Mouse (Mus musculus): ENCODE results near the gene Aldh3a1. TPM values are rescaled to one million over a fixed set of nuclear protein-coding genes. Genes with fewer than 3 reads are reported as not detected.

Aldh3a1 gene
- polyA plus RNA-seq, 1 experiment from 2014 or later = not detected

DNA sequence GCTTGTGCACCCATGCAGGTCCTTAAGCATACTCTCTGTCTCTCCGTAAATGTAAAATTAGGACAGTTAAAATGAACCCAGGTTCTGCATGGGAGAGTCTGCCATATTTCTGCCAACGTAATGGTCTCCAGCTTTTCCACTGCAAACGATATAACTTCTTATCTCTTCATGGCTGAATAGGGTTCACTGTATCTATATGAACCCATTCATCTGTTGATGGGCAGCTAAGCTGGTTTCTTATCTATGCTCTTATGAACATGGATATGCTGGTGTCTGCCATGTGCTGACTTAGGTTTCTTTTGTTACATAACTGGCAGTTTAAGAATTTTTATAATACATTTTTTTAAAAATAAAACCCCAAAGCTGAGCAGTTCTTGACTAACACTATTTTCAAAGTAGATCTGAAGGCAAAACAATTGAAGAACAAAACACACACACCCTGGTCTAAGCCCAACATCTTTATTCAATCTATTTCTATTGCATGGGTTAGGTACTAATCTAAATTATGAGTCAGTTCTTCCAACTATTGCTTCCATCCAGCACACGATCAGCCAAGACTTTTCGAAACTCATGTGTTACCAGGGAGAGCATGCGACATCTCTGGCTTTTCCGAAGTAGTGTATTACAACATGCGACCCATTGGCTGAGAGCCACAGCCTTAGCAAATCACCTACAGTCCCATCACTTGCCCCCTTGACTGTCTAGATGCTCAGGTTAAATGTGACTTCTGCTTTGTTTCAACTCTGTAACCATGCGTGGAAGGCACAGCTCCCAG is 15.8 kb downstream of the Aldh3a1 start:
- no peaks in the 10 kb centered on the region for H3K9me3 ChIP-seq (ENCODE audit: control insufficient read depth, low read length)
- H3K4me2 ChIP-seq = no peak overlapping the region
- no peak overlapping the region for H3K9ac ChIP-seq (ENCODE audit: low read depth, low read length)
- DNase-seq (ENCODE audit: low spot score) = no peak
- no peak overlapping the region for H3K4me3 ChIP-seq (ENCODE audit: low read depth, low read length)
- peaks cover 2% of the 10 kb centered on the region; the same call in 1 of the 2 replicates for H3K4me1 ChIP-seq (replicated peaks; ENCODE audit: control insufficient read depth, insufficient read depth, low read length)
- 79% methylated on average over 9 of the region's 9 CpGs for WGBS
- no peak for ATAC-seq (replicated peaks; ENCODE audit: low FRiP score)
- no peaks in the 10 kb centered on the region for H3K27me3 ChIP-seq (replicated peaks; ENCODE audit: control insufficient read depth, insufficient read depth, low read length)
- H3K27ac ChIP-seq (ENCODE audit: low read depth, low read length) = no peak overlapping the region
- H3K36me3 ChIP-seq (ENCODE audit: control insufficient read depth, insufficient read depth, low read length) = no peaks in the 10 kb centered on the region

DNA sequence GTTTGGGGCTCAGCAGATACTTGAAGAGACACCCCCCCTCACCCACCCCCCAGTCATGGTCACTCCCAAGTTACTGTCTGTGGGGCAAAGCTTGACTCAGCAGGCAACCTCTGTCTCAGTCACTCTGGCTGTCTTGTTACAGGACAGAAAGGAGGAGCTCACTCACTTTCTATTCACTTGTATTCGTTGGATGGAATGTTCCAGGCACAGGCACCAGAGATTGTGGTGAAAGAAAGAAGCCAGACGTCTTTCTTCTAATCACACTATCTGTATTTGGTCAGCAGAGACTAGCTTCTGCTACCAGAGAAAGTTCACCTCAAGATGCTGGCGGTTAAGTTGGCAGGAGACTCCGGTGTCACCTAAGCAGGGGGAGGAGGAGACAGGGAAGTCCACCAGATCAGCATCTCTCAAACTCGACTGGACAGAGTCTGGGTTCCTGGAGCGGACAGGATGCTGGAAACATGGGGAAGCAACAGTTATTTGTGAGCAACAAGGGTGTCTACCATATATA is 17.0 kb downstream of the Aldh3a1 start:
- Histone ChIP-seq H3K36me3 (ENCODE audit: control insufficient read depth, insufficient read depth, low read length) (no peaks in the 10 kb centered on the region), H3K4me1 (replicated peaks; ENCODE audit: control insufficient read depth, insufficient read depth, low read length) (peaks cover 2% of the 10 kb centered on the region; the same call in 1 of the 2 replicates), H3K27ac (ENCODE audit: low read depth, low read length) (no peak overlapping the region), H3K27me3 (replicated peaks; ENCODE audit: control insufficient read depth, insufficient read depth, low read length) (no peaks in the 10 kb centered on the region), H3K9ac (ENCODE audit: low read depth, low read length) (no peak overlapping the region), H3K9me3 (ENCODE audit: control insufficient read depth, low read length) (no peaks in the 10 kb centered on the region), H3K4me3 (ENCODE audit: low read depth, low read length) (no peak overlapping the region), H3K4me2 (no peak overlapping the region)
- ATAC-seq (replicated peaks; ENCODE audit: low FRiP score) (no peak), DNase-seq (ENCODE audit: low spot score) (no peak)
- 63% methylated on average over 6 of the region's 6 CpGs for WGBS

- Histone ChIP-seq H3K9ac (ENCODE audit: low read depth, low read length) (no peak overlapping the region), H3K9me3 (ENCODE audit: control insufficient read depth, low read length) (no peaks in the 10 kb centered on the region), H3K4me2 (no peak overlapping the region), H3K27me3 (replicated peaks; ENCODE audit: control insufficient read depth, insufficient read depth, low read length) (no peaks in the 10 kb centered on the region), H3K4me3 (ENCODE audit: low read depth, low read length) (no peak overlapping the region), H3K4me1 (replicated peaks; ENCODE audit: control insufficient read depth, insufficient read depth, low read length) (peaks cover 2% of the 10 kb centered on the region; the same call in 1 of the 2 replicates), H3K36me3 (ENCODE audit: control insufficient read depth, insufficient read depth, low read length) (no peaks in the 10 kb centered on the region), H3K27ac (ENCODE audit: low read depth, low read length) (no peak overlapping the region)
- no peak for ATAC-seq (replicated peaks; ENCODE audit: low FRiP score)
- no peak for DNase-seq (ENCODE audit: low spot score)
- 84% methylated on average over 10 of the region's 10 CpGs for WGBS
These were observed 17.6 kb downstream of the Aldh3a1 start for GRCm38 (mm10) chr11:61224907-61225306.

DNA sequence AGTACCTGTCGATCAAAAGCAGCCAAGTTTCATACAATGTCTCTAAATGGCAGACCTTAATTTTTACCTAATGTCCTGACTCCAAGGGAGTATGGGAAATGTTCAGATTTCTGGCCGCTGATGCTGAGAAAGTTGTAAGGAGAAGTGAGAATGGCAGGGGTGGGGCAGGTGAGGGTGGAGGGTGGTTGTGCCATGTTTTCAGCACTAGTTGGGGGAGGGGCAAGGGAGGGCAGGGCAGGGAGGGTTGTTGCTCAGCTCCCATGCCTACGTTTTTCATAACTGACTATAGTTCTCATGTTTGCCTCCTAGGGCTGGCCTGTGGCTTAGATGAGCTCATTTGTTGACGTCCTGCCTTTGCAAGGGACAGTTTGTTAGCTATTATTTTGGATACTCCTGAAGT is 18.2 kb downstream of the Aldh3a1 start:
- Histone ChIP-seq H3K9me3 (ENCODE audit: control insufficient read depth, low read length) (no peaks in the 10 kb centered on the region), H3K4me3 (ENCODE audit: low read depth, low read length) (no peak overlapping the region), H3K36me3 (ENCODE audit: control insufficient read depth, insufficient read depth, low read length) (no peaks in the 10 kb centered on the region), H3K4me1 (replicated peaks; ENCODE audit: control insufficient read depth, insufficient read depth, low read length) (peaks cover 2% of the 10 kb centered on the region; the same call in 1 of the 2 replicates), H3K27me3 (replicated peaks; ENCODE audit: control insufficient read depth, insufficient read depth, low read length) (no peaks in the 10 kb centered on the region), H3K4me2 (no peak overlapping the region), H3K9ac (ENCODE audit: low read depth, low read length) (no peak overlapping the region), H3K27ac (ENCODE audit: low read depth, low read length) (no peak overlapping the region)
- WGBS = 78% methylated on average over 4 of the region's 4 CpGs
- DNase-seq (ENCODE audit: low spot score) = no peak
- ATAC-seq (replicated peaks; ENCODE audit: low FRiP score) = no peak

DNA sequence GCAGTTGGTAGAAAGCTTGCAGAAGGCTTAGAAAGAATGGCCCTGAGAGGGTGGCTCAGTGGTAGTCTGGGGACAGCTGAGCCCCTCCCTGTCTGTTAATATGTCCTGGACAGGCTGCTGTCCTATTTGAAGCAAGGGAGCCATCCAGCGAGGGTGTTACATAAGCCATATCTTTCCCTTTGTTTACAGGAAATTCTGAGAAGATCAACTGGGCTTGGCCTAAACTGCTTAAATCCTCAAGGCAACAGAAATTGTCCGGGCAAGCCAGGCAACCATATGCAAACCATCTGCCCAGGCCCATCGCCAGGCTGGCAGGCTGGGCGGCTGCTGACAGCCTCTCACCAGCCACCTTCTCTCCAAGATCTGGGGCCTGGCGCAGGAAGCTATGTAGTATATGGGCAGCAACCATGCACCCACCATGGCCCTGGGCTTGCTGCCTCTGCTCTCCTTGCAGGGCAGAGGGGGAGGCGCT is 18.6 kb downstream of the Aldh3a1 start:
- Histone ChIP-seq H3K27ac (ENCODE audit: low read depth, low read length) (no peak overlapping the region), H3K9me3 (ENCODE audit: control insufficient read depth, low read length) (no peaks in the 10 kb centered on the region), H3K9ac (ENCODE audit: low read depth, low read length) (no peak overlapping the region), H3K4me2 (no peak overlapping the region), H3K36me3 (ENCODE audit: control insufficient read depth, insufficient read depth, low read length) (no peaks in the 10 kb centered on the region), H3K4me1 (replicated peaks; ENCODE audit: control insufficient read depth, insufficient read depth, low read length) (peaks cover 2% of the 10 kb centered on the region; the same call in 1 of the 2 replicates), H3K27me3 (replicated peaks; ENCODE audit: control insufficient read depth, insufficient read depth, low read length) (no peaks in the 10 kb centered on the region), H3K4me3 (ENCODE audit: low read depth, low read length) (no peak overlapping the region)
- ATAC-seq (replicated peaks; ENCODE audit: low FRiP score) (no peak), DNase-seq (ENCODE audit: low spot score) (no peak)
- WGBS = 84% methylated on average over 6 of the region's 6 CpGs

DNA sequence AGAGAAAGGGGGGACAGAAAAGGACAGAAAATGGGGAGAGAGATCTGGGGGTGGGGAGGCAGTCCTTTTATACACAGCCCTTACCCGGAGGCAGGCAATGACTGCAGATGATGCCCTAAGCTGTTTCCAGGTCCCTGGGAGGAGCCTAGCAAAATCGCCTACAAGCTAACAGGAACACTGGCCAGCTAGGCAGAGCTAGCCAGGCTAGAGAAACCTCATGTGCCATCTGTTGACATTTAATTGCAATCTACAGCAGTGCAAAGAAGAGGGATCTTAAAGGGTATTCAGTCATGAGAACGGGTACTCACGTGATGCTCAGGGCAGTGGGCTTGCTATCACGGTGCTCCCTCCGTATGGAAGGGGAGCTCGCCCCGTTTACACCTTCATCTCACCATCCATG is 20.5 kb downstream of the Aldh3a1 start:
- no peaks in the 10 kb centered on the region; the same call in 1 of the 2 replicates for H3K27me3 ChIP-seq (replicated peaks; ENCODE audit: control insufficient read depth, insufficient read depth, low read length)
- no peak for ATAC-seq (replicated peaks; ENCODE audit: low FRiP score)
- H3K27ac ChIP-seq (ENCODE audit: low read depth, low read length) = no peak overlapping the region
- no peaks in the 10 kb centered on the region for H3K36me3 ChIP-seq (ENCODE audit: control insufficient read depth, insufficient read depth, low read length)
- H3K4me2 ChIP-seq = no peak overlapping the region
- DNase-seq (ENCODE audit: low spot score) = no peak
- H3K9ac ChIP-seq (ENCODE audit: low read depth, low read length) = no peak overlapping the region
- peaks cover 2% of the 10 kb centered on the region; the same call in 1 of the 2 replicates for H3K4me1 ChIP-seq (replicated peaks; ENCODE audit: control insufficient read depth, insufficient read depth, low read length)
- H3K9me3 ChIP-seq (ENCODE audit: control insufficient read depth, low read length) = no peaks in the 10 kb centered on the region
- WGBS = 78% methylated on average over 8 of the region's 8 CpGs
- no peak overlapping the region for H3K4me3 ChIP-seq (ENCODE audit: low read depth, low read length)

DNA sequence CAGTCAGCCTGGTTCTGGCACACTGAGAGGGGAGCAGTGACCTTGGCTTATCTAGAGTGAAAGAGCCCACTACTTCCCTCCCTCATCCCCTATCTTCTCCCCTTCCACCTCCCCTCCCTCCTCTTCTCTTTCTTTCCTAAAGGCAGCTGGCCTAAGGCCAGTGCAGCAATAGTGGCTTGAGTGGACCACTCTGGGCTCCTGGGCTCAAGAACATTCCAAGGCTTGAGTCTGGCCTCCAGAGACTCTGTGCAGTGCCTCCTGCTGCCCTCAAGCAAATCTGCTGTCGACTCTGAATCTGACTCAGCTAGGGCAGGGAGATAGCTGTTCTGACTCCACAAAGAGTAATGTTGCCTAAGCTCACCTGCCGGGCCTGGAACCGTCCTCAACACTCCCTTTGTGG is 21.1 kb downstream of the Aldh3a1 start:
- 61% methylated on average over 3 of the region's 3 CpGs for WGBS
- Histone ChIP-seq H3K27me3 (replicated peaks; ENCODE audit: control insufficient read depth, insufficient read depth, low read length) (no peaks in the 10 kb centered on the region; the same call in 1 of the 2 replicates), H3K9ac (ENCODE audit: low read depth, low read length) (no peak overlapping the region), H3K9me3 (ENCODE audit: control insufficient read depth, low read length) (no peaks in the 10 kb centered on the region), H3K36me3 (ENCODE audit: control insufficient read depth, insufficient read depth, low read length) (no peaks in the 10 kb centered on the region), H3K27ac (ENCODE audit: low read depth, low read length) (no peak overlapping the region), H3K4me3 (ENCODE audit: low read depth, low read length) (no peak overlapping the region), H3K4me2 (no peak overlapping the region), H3K4me1 (replicated peaks; ENCODE audit: control insufficient read depth, insufficient read depth, low read length) (no peaks in the 10 kb centered on the region; the same call in 1 of the 2 replicates)
- DNase-seq (ENCODE audit: low spot score) (no peak), ATAC-seq (replicated peaks; ENCODE audit: low FRiP score) (no peak)

DNA sequence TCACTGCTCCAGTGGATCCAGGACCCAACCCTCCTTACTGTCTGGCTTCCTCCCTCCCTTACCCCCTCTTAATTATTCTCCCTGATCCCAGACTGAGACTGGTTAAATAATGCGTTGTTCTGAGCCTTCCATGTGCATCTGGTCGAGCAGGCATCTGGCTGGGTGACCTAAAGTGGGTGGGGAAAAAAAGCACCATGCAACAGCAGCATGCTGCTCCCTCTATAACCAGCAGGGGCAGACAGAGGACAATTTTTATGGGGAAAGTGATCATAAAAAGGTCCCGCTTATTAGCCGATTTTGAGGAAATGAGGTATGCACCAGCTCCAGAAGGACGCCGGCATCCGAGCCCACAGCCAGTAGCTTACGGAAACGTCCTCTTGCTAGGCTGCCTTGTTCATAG is 24.0 kb downstream of the Aldh3a1 start:
- no peak overlapping the region for H3K4me2 ChIP-seq
- no peak overlapping the region for H3K4me3 ChIP-seq (ENCODE audit: low read depth, low read length)
- no peaks in the 10 kb centered on the region for H3K36me3 ChIP-seq (ENCODE audit: control insufficient read depth, insufficient read depth, low read length)
- DNase-seq (ENCODE audit: low spot score) (peak; percentile 37), ATAC-seq (replicated peaks; ENCODE audit: low FRiP score) (no peak)
- H3K9ac ChIP-seq (ENCODE audit: low read depth, low read length) = no peak overlapping the region
- no peak overlapping the region for H3K27ac ChIP-seq (ENCODE audit: low read depth, low read length)
- H3K4me1 ChIP-seq (replicated peaks; ENCODE audit: control insufficient read depth, insufficient read depth, low read length) = no peaks in the 10 kb centered on the region; the same call in 1 of the 2 replicates
- 14% methylated on average over 9 of the region's 9 CpGs for WGBS
- H3K9me3 ChIP-seq (ENCODE audit: control insufficient read depth, low read length) = no peaks in the 10 kb centered on the region
- no peaks in the 10 kb centered on the region; the same call in 1 of the 2 replicates for H3K27me3 ChIP-seq (replicated peaks; ENCODE audit: control insufficient read depth, insufficient read depth, low read length)

DNA sequence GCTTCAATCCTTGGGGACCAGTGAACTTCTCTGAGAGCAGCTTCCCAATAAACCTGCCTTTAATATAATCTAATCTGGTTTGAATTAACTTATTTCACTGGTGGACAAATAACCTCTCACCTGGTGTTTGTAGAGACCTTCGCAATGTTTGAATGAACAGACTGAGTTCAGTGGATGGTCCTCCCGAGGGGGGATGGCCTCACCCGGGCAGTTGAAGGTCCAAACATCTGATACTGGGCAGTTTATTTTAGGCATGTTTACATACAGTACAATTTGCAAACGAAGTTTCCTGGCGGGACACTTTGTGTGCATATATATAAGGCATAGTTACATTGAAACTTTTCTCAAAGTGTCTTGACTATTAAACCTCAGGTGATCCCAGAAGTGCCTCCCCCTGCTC is 26.8 kb downstream of the Aldh3a1 start:
- H3K27me3 ChIP-seq (replicated peaks; ENCODE audit: control insufficient read depth, insufficient read depth, low read length) = no peaks in the 10 kb centered on the region; the same call in 1 of the 2 replicates
- no peak overlapping the region for H3K4me3 ChIP-seq (ENCODE audit: low read depth, low read length)
- DNase-seq (ENCODE audit: low spot score) (no peak), ATAC-seq (replicated peaks; ENCODE audit: low FRiP score) (no peak)
- no peaks in the 10 kb centered on the region for H3K4me1 ChIP-seq (replicated peaks; ENCODE audit: control insufficient read depth, insufficient read depth, low read length)
- WGBS = 51% methylated on average over 5 of the region's 5 CpGs
- H3K4me2 ChIP-seq = no peak overlapping the region
- no peaks in the 10 kb centered on the region for H3K36me3 ChIP-seq (ENCODE audit: control insufficient read depth, insufficient read depth, low read length)
- no peak overlapping the region for H3K27ac ChIP-seq (ENCODE audit: low read depth, low read length)
- H3K9me3 ChIP-seq (ENCODE audit: control insufficient read depth, low read length) = no peaks in the 10 kb centered on the region
- no peak overlapping the region for H3K9ac ChIP-seq (ENCODE audit: low read depth, low read length)
